Mouse (Mus musculus): ENCODE measurements at regions not wholly inside any gene's neighbourhood (a gene's known extent, or its start where the extent isn't known, plus 50 kb on each side); places are given as distances from the start of the nearest gene placed in this dataset.
"Not testable (repeated sequence)": the region's sequence is repeated elsewhere in the genome, so short reads cannot be mapped to it uniquely, and the experiment has no call there.

DNA sequence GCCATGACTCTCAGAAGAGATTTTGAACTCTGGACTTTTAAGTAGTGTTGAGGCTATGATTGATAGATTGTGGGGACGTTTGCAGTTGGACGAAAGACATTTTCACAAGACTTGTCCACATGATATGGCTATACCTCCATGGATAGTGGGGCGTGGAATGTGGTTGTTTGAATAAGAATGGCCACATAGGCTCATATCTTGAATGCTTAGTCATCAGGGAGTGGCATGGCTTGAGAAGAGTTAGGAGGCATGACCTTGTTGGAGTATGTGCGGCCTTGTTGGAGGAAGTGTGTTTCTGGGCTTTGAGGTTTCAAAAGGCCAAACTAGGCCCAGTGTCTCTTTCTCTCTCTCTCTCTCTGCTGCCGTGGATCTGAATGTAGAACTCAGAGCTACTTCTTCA lies 204.7 kb upstream of the Pclo start:
- Histone ChIP-seq H3K4me1 (replicated peaks; ENCODE audit: control insufficient read depth, insufficient read depth, low read length) (no peaks in the 10 kb centered on the region), H3K4me3 (ENCODE audit: low read depth, low read length) (no peak overlapping the region), H3K27ac (ENCODE audit: low read depth, low read length) (no peak overlapping the region), H3K36me3 (ENCODE audit: control insufficient read depth, insufficient read depth, low read length) (no peaks in the 10 kb centered on the region), H3K4me2 (replicated peaks; ENCODE audit: low read depth, low read length) (no peak overlapping the region), H3K9me3 (ENCODE audit: control insufficient read depth, low read length) (no peaks in the 10 kb centered on the region), H3K27me3 (ENCODE audit: control insufficient read depth, insufficient read depth, low read length) (no peaks in the 10 kb centered on the region), H3K9ac (ENCODE audit: low read depth, low read length) (no peak overlapping the region)
- WGBS = 92% methylated on average over 5 of the region's 5 CpGs
- ATAC-seq (ENCODE audit: low FRiP score) (no peak), DNase-seq (ENCODE audit: low spot score) (no peak)

DNA sequence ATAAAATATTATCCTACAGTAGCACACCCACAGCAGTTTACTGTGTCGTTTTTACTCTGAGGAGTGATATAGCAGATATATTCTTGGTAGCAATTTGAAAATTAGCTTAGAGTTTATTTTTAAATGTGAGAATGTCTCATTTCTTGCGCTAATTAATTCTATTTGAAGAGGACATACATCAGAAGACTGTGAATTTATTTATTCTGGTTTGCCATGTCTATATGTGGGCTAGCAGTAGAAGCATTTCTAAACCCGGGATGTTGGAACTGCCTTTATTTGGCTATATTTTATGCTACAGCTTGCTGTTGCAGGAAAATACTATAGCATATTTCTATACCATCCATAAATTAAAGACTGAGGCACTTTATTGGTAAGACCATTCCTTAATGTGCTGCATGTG lies 203.0 kb upstream of the Pclo start:
- Histone ChIP-seq H3K36me3 (ENCODE audit: control insufficient read depth, insufficient read depth, low read length) (no peaks in the 10 kb centered on the region), H3K27ac (ENCODE audit: low read depth, low read length) (no peak overlapping the region), H3K9ac (ENCODE audit: low read depth, low read length) (no peak overlapping the region), H3K27me3 (ENCODE audit: control insufficient read depth, insufficient read depth, low read length) (no peaks in the 10 kb centered on the region), H3K4me1 (replicated peaks; ENCODE audit: control insufficient read depth, insufficient read depth, low read length) (no peaks in the 10 kb centered on the region), H3K4me2 (replicated peaks; ENCODE audit: low read depth, low read length) (no peak overlapping the region), H3K4me3 (ENCODE audit: low read depth, low read length) (no peak overlapping the region), H3K9me3 (ENCODE audit: control insufficient read depth, low read length) (no peaks in the 10 kb centered on the region)
- ATAC-seq (ENCODE audit: low FRiP score) = no peak
- 86% methylated on average over 3 of the region's 3 CpGs for WGBS
- DNase-seq (ENCODE audit: low spot score) = no peak

- Histone ChIP-seq H3K9ac (ENCODE audit: low read depth, low read length) (no peak overlapping the region), H3K27ac (ENCODE audit: low read depth, low read length) (no peak overlapping the region), H3K4me2 (replicated peaks; ENCODE audit: low read depth, low read length) (no peak overlapping the region), H3K36me3 (ENCODE audit: control insufficient read depth, insufficient read depth, low read length) (no peaks in the 10 kb centered on the region), H3K9me3 (ENCODE audit: control insufficient read depth, low read length) (no peaks in the 10 kb centered on the region), H3K4me1 (replicated peaks; ENCODE audit: control insufficient read depth, insufficient read depth, low read length) (no peaks in the 10 kb centered on the region), H3K4me3 (ENCODE audit: low read depth, low read length) (no peak overlapping the region), H3K27me3 (ENCODE audit: control insufficient read depth, insufficient read depth, low read length) (no peaks in the 10 kb centered on the region)
- ATAC-seq (ENCODE audit: low FRiP score) (0 out of 2 replicates have a peak, but pooled peaks have one; percentile 12), DNase-seq (ENCODE audit: low spot score) (no peak)
- WGBS = 87% methylated on average over 4 of the region's 4 CpGs
Measured at GRCm38 (mm10) chr5:14320216-14320615, 194.5 kb upstream of the Pclo start.

DNA sequence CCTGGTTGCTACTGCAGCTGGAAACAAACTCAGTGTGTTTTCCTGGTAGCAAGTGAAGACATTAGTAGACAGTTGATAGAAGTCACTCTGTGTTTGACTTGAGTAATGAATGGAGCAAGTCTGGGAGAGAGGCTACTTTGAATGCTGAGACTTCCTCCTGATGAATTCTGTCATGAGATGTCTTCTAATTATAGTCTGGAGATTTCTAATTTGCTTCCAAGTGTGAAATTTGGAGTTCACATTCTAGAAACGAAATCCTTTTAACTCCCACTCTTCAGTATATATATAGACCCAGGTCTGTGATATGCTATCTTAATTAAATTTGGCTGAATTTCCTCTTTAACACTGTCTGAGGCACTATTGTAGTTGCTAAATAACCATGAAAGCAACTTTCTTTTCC lies 192.7 kb upstream of the Pclo start:
- WGBS = 76% methylated on average over 1 of the region's 1 CpGs
- H3K4me3 ChIP-seq (ENCODE audit: low read depth, low read length) = no peak overlapping the region
- ATAC-seq (ENCODE audit: low FRiP score) = no peak

DNA sequence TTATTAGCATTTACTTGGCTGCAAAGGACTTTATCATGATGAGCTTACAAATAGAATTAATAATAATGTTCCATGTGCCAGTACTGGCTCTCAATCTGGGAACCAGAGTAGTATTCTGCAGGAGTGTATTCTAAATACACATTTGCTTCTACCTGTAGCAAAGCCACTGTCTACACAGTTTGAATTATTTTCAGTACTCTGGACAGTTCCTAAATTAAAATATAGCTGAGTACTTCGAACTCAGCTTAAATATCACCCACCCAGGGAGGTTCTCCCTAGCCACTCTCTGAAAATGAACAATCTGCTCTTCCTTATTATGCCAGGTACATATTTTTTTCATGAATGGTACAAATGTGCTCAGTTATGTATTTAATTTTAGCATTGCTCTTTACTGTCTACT lies 154.3 kb upstream of the Pclo start:
- H3K27ac ChIP-seq (ENCODE audit: low read depth, low read length) = no peak overlapping the region
- no peaks in the 10 kb centered on the region for H3K36me3 ChIP-seq (ENCODE audit: control insufficient read depth, insufficient read depth, low read length)
- H3K4me2 ChIP-seq (replicated peaks; ENCODE audit: low read depth, low read length) = no peak overlapping the region
- DNase-seq (ENCODE audit: low spot score) = no peak
- 72% methylated on average over 1 of the region's 1 CpGs for WGBS
- no peaks in the 10 kb centered on the region for H3K9me3 ChIP-seq (ENCODE audit: control insufficient read depth, low read length)
- ATAC-seq (ENCODE audit: low FRiP score) = no peak
- no peak overlapping the region for H3K4me3 ChIP-seq (ENCODE audit: low read depth, low read length)
- no peak overlapping the region for H3K9ac ChIP-seq (ENCODE audit: low read depth, low read length)
- H3K27me3 ChIP-seq (ENCODE audit: control insufficient read depth, insufficient read depth, low read length) = no peaks in the 10 kb centered on the region
- H3K4me1 ChIP-seq (replicated peaks; ENCODE audit: control insufficient read depth, insufficient read depth, low read length) = no peaks in the 10 kb centered on the region

More for the DNA sequence above, 192.7 kb upstream of the Pclo start:
- no peak overlapping the region for H3K27ac ChIP-seq (ENCODE audit: low read depth, low read length)
- H3K4me2 ChIP-seq (replicated peaks; ENCODE audit: low read depth, low read length) = no peak overlapping the region
- H3K27me3 ChIP-seq (ENCODE audit: control insufficient read depth, insufficient read depth, low read length) = no peaks in the 10 kb centered on the region
- H3K36me3 ChIP-seq (ENCODE audit: control insufficient read depth, insufficient read depth, low read length) = no peaks in the 10 kb centered on the region
- no peaks in the 10 kb centered on the region for H3K4me1 ChIP-seq (replicated peaks; ENCODE audit: control insufficient read depth, insufficient read depth, low read length)
- no peaks in the 10 kb centered on the region for H3K9me3 ChIP-seq (ENCODE audit: control insufficient read depth, low read length)
- no peak overlapping the region for H3K9ac ChIP-seq (ENCODE audit: low read depth, low read length)
- DNase-seq (ENCODE audit: low spot score) = no peak

DNA sequence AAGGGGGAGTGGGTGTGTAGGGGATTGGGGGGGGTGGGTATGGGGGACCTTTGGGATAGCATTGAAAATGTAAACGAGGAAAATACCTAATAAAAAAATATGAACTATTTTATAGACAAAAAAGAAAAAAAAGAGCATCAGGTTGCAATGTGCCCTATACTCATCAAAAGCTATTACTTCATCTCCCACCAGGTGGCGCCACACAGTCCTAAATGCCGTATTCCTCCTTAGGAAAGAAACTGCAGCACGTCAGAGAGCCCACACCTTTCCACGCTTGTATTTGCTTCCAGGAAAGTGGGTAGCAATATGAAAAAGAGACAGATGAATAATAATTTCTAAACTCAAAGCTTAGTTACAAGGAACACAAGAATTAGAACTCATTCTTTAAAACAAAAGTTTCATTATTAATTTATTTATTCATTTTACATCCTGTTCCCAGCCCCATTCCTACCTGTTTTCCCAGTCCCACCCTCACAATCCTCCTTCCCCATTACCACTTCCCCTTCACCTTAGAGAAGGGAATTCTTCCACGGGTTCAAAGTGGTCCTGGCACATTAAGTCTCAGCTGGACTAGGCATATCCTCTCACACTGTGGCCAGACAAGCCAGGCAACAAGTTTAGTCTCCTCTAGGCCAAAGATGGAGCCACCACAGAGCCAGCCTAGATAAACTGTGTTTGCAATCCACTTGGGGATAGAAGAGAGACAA lies 125.4 kb upstream of the Pclo start:
- DNase-seq (ENCODE audit: low spot score) = peak; percentile 80
- 24% methylated on average over 6 of the region's 6 CpGs for WGBS
- peak; percentile 84 for ATAC-seq (ENCODE audit: low FRiP score)
- H3K27me3 ChIP-seq (ENCODE audit: control insufficient read depth, insufficient read depth, low read length) = no peaks in the 10 kb centered on the region
- H3K27ac ChIP-seq (ENCODE audit: low read depth, low read length) = no peak overlapping the region
- H3K9me3 ChIP-seq (ENCODE audit: control insufficient read depth, low read length) = no peaks in the 10 kb centered on the region
- H3K36me3 ChIP-seq (ENCODE audit: control insufficient read depth, insufficient read depth, low read length) = no peaks in the 10 kb centered on the region
- no peak overlapping the region for H3K9ac ChIP-seq (ENCODE audit: low read depth, low read length)
- H3K4me1 ChIP-seq (replicated peaks; ENCODE audit: control insufficient read depth, insufficient read depth, low read length) = no peaks in the 10 kb centered on the region
- no peak overlapping the region for H3K4me3 ChIP-seq (ENCODE audit: low read depth, low read length)
- H3K4me2 ChIP-seq (replicated peaks; ENCODE audit: low read depth, low read length) = no peak overlapping the region

- Histone ChIP-seq H3K9ac (ENCODE audit: low read depth, low read length) (no peak overlapping the region), H3K27me3 (ENCODE audit: control insufficient read depth, insufficient read depth, low read length) (no peaks in the 10 kb centered on the region), H3K4me2 (replicated peaks; ENCODE audit: low read depth, low read length) (no peak overlapping the region), H3K36me3 (ENCODE audit: control insufficient read depth, insufficient read depth, low read length) (no peaks in the 10 kb centered on the region), H3K4me3 (ENCODE audit: low read depth, low read length) (no peak overlapping the region), H3K27ac (ENCODE audit: low read depth, low read length) (no peak overlapping the region), H3K4me1 (replicated peaks; ENCODE audit: control insufficient read depth, insufficient read depth, low read length) (no peaks in the 10 kb centered on the region), H3K9me3 (ENCODE audit: control insufficient read depth, low read length) (no peaks in the 10 kb centered on the region)
- no peak for DNase-seq (ENCODE audit: low spot score)
- ATAC-seq (ENCODE audit: low FRiP score) = no peak
- WGBS = 82% methylated on average over 3 of the region's 3 CpGs
Measured at GRCm38 (mm10) chr5:14391793-14392192, 122.9 kb upstream of the Pclo start.

DNA sequence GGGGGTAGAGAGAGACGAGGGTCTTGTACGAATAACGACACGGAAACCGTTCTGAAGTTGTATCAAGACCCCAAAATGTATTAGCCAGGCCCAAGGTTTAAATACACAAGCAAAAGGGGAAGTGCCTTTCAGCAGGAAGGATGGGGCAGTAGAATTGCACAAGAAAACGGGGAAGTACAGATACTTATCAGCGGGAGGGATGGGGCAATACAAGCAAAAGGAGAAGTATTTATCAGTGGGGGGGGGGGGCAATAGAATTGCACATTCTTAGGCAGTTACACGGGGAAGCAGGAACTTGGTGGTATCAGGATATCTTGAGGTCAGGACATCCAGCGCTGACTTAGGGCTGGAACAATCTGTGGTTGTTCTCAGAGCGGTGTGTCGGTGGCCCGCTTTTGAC lies 111.3 kb upstream of the Pclo start:
- not testable (repeated sequence) for H3K4me3 ChIP-seq (ENCODE audit: low read depth, low read length); H3K4me2 ChIP-seq (replicated peaks; ENCODE audit: low read depth, low read length); H3K27ac ChIP-seq (ENCODE audit: low read depth, low read length); H3K27me3 ChIP-seq (ENCODE audit: control insufficient read depth, insufficient read depth, low read length); H3K36me3 ChIP-seq (ENCODE audit: control insufficient read depth, insufficient read depth, low read length); H3K4me1 ChIP-seq (replicated peaks; ENCODE audit: control insufficient read depth, insufficient read depth, low read length); H3K9me3 ChIP-seq (ENCODE audit: control insufficient read depth, low read length); ATAC-seq (ENCODE audit: low FRiP score); DNase-seq (ENCODE audit: low spot score); H3K9ac ChIP-seq (ENCODE audit: low read depth, low read length)
- 92% methylated on average over 4 of the region's 12 CpGs for WGBS

GRCm38 (mm10) chr5:14404344-14404743 lies 110.4 kb upstream of the Pclo start:
- Histone ChIP-seq H3K4me1 (replicated peaks; ENCODE audit: control insufficient read depth, insufficient read depth, low read length) (no peaks in the 10 kb centered on the region), H3K9me3 (ENCODE audit: control insufficient read depth, low read length) (no peaks in the 10 kb centered on the region), H3K27ac (ENCODE audit: low read depth, low read length) (no peak overlapping the region), H3K36me3 (ENCODE audit: control insufficient read depth, insufficient read depth, low read length) (no peaks in the 10 kb centered on the region), H3K27me3 (ENCODE audit: control insufficient read depth, insufficient read depth, low read length) (no peaks in the 10 kb centered on the region), H3K4me3 (ENCODE audit: low read depth, low read length) (no peak overlapping the region), H3K4me2 (replicated peaks; ENCODE audit: low read depth, low read length) (no peak overlapping the region), H3K9ac (ENCODE audit: low read depth, low read length) (no peak overlapping the region)
- no peak for ATAC-seq (ENCODE audit: low FRiP score)
- WGBS = 84% methylated on average over 2 of the region's 2 CpGs
- DNase-seq (ENCODE audit: low spot score) = no peak

Measured in hindbrain, embryonic 11.5 days (tissue).